Mouse (Mus musculus) cerebellum, adult 11 months (tissue): ENCODE measurements around the gene Bpifb9a.
"Not testable (repeated sequence)": the region's sequence is repeated elsewhere in the genome, so short reads cannot be mapped to it uniquely, and the experiment has no call there.

Source experiments
- DNase-seq: peaks from one replicate; pipeline ENCODE4 v3.0.0; 2022

The Bpifb9a gene

GRCm38 (mm10) chr2:154257554-154257953, at the start of gene Bpifb9a:
Bpifb9a (plus strand) TSS chr2:154257854.
- DNase-seq, result not testable (repeated sequence)

- no peak for DNase-seq
Observed at GRCm38 (mm10) chr2:154209112-154209511, 48.5 kb upstream of the Bpifb9a start.

- no peak for DNase-seq
Observed at GRCm38 (mm10) chr2:154211121-154211520, 46.5 kb upstream of the Bpifb9a start.

GRCm38 (mm10) chr2:154211881-154212280, 45.8 kb upstream of the Bpifb9a start:
- no peak for DNase-seq

- peak; percentile 62 for DNase-seq
Observed at GRCm38 (mm10) chr2:154215191-154215590, 42.5 kb upstream of the Bpifb9a start.

- no peak for DNase-seq
Observed at GRCm38 (mm10) chr2:154219950-154220349, 37.7 kb upstream of the Bpifb9a start.

GRCm38 (mm10) chr2:154223265-154223916, 34.3 kb upstream of the Bpifb9a start, which contains the start of gene Bpifb5:
Bpifb5 (plus strand) TSS chr2:154223742.
- DNase-seq, result no peak

GRCm38 (mm10) chr2:154223917-154224273, 33.8 kb upstream of the Bpifb9a start:
- DNase-seq, result no peak

DNA sequence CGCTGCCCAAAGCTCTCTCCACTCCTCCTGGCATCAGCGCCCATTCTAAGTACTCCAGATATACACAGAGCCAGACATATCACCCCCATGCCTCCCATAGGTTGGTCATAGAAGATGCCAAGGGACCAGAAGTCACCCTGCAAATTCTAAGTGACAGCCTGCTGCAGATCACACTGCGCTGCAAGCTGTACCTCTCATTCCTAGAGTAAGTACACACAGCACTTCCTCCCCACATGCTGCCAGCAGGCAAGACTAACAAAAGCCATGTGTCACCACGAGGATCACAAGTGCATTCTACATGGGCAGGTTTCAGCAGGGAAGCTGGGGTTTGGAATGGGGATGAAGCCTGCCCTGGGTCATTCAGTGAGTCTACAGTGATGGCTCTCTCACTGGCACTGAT, 30.7 kb upstream of the Bpifb9a start:
- DNase-seq, result peak; percentile 6

DNA sequence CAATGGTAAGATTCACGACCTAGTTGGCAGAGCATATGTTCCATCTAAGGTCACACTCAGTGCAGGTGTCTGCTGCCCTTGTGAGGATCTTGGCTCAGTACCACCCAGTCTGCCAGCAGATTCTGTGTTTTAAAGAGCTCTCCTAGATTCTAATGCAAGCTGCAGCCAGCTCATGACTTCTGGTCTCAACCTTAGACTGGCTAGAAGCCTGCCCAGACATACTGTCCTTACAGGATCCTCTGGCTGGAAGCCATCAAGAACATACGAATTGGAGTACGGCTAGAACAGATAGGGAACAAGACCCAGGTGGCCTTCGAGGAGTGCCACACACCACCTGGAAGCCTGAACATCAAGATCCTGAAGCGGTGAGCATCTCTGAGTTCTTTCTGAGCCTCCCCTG, 29.8 kb upstream of the Bpifb9a start:
- peak; percentile 14 for DNase-seq

- no peak for DNase-seq
Observed at GRCm38 (mm10) chr2:154233426-154233825, 24.2 kb upstream of the Bpifb9a start.

GRCm38 (mm10) chr2:154240771-154241170, 16.9 kb upstream of the Bpifb9a start:
- DNase-seq, result no peak

DNA sequence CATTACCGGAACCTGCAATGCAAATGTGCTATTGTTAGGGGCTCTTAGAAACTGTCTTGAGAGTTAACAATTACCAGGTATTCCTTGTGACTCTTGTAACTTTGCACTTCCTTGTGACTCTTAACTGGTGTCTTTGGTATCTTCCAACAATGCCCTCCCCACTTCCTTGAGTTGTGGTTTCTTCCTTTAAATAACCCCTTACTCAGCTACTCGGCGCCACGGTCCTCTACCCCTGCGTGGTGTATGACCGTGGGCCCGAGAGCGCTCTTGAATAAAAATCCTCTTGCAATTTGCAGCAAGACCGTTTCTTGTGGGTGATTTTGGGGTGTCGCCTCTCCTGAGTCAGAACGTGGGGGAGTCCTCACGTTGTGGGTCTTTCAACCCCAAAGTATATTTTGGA, 14.9 kb upstream of the Bpifb9a start:
- DNase-seq, result not testable (repeated sequence)

DNA sequence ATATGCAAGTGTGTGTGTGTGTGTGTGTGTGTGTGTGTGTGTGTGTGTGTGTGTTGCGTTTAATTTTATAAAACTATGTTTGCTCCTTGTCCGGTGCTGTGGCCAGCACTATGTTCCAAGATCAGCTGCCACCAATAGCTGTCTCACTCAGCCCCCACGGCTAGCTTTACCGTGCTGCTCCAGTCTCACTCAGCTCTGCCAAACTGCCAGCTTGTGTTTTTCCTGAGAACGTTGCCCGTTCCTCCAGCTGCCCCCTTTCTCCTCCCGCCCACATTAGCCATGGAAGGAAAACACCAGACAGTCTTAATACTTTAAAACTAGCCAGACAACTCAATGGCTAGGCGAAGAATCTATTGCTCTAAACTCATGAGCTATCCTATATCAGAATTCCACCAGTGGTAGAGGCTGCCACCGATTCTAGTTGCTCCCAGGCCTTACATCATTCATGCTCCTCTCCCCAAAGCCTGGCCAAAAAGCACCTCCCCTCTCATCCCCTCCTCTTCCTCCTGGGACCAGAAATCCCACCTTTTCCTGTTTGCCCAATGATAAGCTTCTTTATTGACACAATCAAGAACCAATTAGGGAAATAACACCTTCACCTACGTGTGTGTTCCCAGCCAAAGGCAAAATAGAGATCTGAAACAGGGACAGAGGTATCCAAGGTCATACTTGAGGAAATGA, 14.2 kb upstream of the Bpifb9a start:
- no peak for DNase-seq

- no peak for DNase-seq
Observed at GRCm38 (mm10) chr2:154245322-154245721, 12.3 kb upstream of the Bpifb9a start.

- DNase-seq, result not testable (repeated sequence)
Observed at GRCm38 (mm10) chr2:154255254-154255653, 2.4 kb upstream of the Bpifb9a start.

GRCm38 (mm10) chr2:154255770-154256169, 1.9 kb upstream of the Bpifb9a start:
- no peak for DNase-seq

GRCm38 (mm10) chr2:154264397-154264796, 6.7 kb downstream of the Bpifb9a start:
- DNase-seq, result not testable (repeated sequence)

GRCm38 (mm10) chr2:154291866-154292265, 34.2 kb downstream of the Bpifb9a start:
- not testable (repeated sequence) for DNase-seq

- no peak for DNase-seq
Observed at GRCm38 (mm10) chr2:154292833-154293232, 35.2 kb downstream of the Bpifb9a start.

- peak; percentile 10 for DNase-seq
Observed at GRCm38 (mm10) chr2:154294746-154295145, 37.1 kb downstream of the Bpifb9a start.

- peak; percentile 7 for DNase-seq
Observed at GRCm38 (mm10) chr2:154300496-154300895, 42.8 kb downstream of the Bpifb9a start.

DNA sequence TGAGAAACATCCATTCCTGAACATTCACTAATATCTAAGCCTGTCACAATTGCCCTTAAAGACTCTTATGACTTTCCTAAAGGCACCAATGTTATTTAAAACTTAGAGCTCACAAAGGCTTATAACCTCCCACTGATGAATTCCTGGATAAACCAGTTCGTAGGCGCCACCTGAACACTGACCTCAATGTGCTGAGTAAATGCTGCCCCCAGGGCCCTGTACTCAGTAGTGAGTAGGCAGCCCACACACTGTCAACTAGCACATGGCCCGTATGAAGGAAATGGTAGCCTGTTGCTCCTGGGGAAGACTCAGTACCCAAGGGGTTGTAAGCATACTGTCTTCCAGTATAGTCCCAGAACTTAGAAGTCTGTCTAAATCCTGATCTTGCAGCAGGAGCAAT, 44.1 kb downstream of the Bpifb9a start:
- no peak for DNase-seq

- DNase-seq, result not testable (repeated sequence)
Observed at GRCm38 (mm10) chr2:154304604-154305003, 47.0 kb downstream of the Bpifb9a start.

GRCm38 (mm10) chr2:154306927-154307326, 49.3 kb downstream of the Bpifb9a start, which contains the start of gene Bpifb9b:
Bpifb9b (plus strand) TSS chr2:154307227.
- DNase-seq, result not testable (repeated sequence)
